Mouse (Mus musculus): ENCODE data around the gene Sertad4. TPM values are rescaled to one million over a fixed set of nuclear protein-coding genes. Genes with fewer than 3 reads are reported as not detected.

The Sertad4 gene
- total RNA-seq, 4 experiments from 2014 or later = 5.3 to 9.9 (median 6.5) TPM

DNA sequence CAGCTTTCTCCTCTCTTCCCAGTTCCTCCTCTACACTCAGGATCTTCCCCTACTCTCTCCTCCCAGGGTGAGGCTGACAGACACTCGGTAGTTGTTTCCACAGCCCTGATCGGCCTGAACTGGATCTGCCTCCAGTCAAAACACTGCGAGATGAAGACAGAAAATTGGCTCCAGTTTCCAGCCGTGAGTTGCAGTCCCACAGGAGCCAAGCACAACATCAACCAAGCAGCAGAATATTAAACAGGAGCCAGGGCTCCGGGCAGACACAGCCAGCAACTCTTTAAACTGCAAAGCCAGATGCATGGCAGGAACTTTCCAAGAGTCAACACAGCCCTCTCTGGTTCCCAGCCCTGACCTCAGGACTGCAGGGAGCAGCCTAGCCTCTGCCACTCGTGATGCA, 3.9 kb downstream of the Sertad4 start:
- DNase-seq = no peak

DNA sequence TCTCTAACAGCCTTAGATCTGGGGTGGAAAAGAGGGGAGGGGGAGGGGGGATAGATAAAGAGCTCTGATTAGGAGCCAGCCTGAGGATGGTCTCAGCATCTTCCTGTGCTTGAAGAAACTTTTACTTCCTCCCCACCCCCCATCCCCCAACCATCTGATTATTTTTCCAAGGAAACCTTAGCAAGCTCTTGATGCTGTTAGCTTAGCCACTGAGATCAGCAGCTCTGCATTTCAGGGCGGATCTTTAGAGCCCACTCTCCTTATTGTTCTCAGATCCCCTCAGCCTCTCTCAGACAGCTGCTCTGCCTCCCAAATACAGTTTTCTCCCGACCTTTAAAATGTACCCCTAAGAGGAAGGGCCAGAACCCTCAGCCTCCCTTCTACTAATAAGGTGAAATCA, 4.4 kb downstream of the Sertad4 start:
- no peak for DNase-seq

DNA sequence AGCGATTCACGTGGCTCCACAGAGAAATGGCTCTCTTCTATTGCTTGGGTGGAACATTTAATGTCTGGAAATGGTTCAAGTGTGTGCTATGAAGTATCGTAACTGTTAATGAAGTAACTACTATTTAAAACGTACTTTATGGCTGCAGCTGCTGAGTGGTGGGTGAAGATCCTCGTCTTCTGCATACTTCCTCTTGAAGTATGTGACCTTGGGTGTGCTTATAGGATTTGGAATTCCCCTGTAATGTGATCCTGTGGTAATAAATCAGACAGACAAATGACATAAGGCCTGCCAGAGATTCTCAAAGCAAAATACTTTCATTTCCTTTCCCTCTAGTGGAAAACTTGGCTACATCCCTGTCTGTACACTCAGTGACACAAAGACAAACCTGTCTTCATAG, 5.9 kb downstream of the Sertad4 start:
- no peak for DNase-seq

DNA sequence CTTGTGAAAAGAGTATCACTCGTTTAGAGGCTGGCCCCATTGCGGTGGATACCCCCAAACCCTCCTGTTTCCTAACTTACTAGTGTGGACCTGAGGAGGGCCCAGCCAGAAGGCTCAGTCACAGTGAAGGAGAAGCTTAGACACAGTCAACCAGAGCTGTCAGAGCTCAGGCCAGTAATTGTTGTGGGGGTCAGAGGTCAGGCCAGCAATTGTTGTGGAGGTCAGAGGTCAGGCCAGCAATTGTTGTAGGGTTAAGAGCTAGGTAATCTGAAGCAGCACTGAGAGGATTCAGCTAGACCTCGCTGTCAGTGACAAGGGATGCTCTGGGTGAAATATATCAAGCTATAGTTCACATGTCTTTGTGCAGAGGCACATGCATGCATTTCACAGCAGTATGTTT, 8.3 kb downstream of the Sertad4 start:
- DNase-seq = no peak

DNA sequence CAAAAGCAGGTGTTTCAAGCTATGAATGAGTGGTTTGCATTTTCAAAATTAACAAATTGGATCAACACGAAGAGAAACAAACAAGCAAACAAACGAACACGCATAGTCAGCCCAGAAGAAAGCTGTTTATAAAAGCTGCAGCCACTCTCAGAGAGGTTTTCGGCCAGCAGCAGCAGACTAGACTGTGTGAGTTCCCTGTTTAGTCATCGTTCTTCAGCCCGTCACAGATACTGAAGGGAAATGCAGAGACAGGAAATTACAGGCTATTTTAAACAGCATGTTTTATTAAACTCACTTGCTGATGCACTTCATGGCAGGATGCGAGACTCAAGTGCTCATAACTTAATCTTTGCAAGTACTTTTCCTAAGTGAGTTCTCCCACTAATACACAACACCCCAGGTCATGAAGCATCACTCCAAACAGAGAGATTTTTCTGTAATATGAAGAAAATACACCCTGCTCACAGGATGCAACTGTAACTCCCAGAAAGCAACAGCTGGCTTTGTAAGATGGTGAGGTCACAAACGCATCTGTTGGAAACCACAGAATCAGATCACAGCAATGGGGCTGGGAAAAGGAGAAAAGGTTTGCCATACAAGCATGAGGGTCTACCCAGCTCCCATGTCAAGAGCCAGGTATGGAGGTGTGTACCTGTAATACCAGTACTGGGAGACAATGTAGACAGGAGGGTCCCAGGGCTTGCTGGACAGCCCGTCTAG, 14.3 kb downstream of the Sertad4 start:
- no peak for DNase-seq

DNA sequence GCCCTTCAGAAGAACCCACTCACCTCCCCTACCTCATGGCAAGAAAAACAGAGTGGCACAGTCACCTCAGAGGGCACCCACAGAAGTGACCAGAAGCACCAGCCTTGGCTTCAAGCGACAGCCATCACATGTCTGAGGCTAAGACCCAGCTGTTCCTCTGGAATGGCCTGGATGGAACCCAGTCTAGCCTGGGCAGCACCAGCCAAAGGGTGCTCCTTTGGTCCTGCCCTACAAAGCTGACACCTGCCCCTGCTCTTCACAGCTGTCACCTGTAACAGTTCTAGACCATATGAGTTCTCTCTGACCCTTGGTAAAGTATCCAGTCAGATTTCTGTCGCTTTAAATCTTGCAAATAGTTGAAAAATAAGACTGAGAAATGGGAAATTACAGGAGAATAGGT, 14.9 kb downstream of the Sertad4 start:
- no peak for DNase-seq

DNA sequence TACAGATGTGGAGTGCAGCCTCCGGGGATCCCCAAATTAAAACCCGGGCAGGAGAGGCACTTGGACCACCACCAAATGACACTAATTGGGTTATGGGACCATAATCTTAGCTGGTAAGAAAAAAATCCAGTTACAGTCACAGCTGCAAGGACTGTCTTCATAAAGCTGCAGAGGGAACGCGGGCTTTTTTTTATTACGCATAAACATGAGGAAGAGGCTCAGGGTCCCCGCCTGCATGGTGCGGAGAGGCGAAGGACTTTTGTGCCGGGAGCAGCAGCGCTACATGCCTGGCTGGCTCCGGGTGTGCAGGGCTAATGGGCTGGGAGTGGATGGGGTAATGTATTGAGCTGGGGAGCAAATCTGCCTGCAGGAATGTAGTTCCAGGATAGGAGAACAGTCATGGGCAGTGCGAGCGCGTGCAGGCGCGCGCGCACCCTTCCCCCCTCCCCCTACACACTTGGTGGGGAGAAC, 20.3 kb downstream of the Sertad4 start:
- DNase-seq = no peak

DNA sequence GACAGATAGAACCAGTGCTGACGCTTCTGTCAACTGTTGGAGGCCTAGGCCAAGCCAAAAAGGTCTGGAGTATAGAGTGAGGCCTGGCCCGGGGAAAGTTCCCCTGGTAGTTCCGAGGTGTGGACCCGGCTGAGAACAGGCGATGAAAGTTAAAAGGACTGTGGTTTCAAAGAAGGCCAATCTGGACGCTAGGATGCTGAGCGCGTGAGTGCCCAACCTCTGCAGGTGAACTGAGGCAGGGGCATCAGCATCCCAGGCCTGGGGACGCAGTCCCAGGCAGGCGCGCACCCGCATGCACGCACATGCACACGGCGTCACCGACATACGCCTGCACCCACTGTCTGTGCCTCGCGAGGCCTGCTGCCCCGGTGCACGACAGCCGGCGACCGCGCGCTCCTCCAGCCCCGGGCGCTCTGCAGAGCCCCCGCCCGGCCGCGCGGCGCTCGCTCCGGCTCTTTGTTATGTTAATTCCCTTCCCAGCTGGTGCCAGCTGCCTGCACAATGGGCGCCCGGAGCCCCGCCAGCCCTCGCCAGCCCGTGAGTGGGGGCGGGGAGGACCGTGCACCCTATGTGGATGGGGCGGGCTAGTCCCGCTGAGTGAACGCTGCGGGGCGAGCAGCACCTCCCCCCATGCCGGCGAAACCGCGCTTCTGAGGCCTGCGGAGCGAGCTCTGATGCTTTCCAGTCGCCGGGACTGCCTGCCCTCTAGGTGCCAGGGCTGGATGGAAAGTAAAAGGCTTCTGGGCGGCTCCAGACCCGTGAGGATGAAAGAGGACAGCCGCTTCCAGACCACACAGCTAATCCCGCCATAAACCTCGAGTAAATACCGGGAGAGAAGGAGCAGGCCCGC, 21.0 kb downstream of the Sertad4 start:
- no peak for DNase-seq

DNA sequence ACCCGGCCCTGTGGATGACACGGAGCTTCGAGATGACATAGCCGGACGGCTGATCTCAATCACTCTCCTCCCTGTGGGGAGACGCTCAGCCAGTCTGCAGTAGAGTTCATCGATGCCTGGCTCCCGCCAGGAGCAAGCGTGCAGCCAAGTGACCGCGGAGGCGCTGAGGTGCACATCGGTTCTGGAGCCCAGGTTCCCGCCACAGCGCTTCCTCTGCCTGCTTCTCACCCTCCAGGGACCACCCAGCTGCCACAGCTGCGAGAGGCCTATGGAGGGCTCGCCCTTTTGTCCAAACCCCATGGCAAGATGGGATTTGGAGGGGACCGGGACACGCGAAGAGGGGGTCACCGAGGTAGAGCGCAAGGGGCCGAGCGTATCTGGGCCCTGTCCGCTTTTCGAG, 22.0 kb downstream of the Sertad4 start:
- DNase-seq = no peak

DNA sequence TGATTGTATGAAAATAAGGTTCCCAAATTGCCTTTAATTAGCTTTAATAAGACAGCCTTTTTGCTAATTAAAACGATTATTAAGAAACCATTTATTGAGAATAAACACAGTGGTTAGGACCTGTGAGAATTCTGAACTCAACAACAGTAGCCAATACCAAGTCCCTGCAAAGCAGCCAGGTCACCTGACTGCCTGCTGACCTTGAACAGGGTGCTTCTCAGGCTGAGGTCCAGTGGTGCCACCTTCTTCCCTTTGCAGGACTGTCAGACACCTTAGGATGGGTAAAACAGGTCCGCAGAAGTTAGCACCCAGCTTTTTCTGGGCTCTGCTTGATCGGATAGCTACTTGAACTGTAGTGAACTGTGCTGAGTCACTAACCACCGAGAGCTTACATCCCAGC, 22.5 kb downstream of the Sertad4 start:
- no peak for DNase-seq

DNA sequence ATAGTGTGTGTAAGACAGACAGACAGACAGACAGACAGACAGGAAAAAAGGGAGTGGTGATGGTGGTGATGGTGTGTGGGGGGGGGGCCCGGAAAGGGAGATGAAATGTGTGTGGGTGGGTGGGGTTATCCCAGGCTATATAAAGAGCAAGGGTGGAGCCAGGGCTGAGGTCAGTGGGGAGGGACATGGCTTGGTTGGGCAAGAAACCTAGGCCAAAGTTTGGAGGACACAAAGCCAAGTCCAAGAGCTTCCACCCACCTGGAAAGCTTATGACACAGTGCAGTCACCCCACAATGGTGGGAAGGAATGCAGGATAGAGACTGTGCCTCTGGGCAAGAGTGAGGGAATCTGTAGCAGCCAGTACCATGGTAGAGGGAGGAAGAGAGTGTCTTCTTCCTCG, 23.2 kb downstream of the Sertad4 start:
- DNase-seq = no peak

DNA sequence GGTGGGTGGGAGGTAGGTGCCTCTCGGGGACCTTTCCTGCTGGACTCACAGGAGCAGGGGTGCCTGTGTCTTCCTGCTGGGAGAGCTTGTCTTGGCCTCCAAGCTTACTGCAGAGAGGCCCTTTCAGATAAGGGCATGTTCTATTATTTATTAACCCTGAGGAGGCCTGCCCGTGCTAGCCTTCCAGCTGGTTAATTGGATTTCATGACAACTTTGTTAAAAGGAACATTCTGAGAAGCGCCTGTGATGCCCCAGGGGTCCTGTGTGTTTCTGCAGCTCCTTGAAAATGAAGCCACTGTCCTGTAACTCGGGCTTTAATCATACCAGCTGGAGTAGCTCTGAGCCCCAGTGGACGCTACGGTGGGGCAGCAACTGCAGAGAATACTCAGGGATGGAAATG, 25.1 kb downstream of the Sertad4 start:
- DNase-seq = no peak

DNA sequence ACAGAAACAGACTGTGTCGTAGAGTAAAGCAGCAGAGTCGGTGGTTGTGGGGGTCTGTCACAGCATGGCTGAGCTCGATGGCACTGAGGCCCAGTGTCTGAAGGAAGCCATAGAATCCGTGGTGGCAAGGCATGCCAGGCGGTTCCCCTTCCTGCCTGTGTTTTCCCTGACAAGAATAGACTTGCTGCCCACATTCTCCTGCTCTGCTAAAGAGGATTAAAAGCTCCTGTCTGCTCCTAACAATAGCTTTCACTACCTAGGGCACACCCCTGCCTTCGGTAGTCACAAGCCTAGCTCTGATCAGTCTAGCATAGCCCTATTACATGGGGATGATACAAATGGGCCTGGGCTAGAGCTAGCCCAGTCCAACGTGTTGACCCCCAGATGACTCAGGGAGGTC, 26.6 kb downstream of the Sertad4 start:
- DNase-seq = no peak

DNA sequence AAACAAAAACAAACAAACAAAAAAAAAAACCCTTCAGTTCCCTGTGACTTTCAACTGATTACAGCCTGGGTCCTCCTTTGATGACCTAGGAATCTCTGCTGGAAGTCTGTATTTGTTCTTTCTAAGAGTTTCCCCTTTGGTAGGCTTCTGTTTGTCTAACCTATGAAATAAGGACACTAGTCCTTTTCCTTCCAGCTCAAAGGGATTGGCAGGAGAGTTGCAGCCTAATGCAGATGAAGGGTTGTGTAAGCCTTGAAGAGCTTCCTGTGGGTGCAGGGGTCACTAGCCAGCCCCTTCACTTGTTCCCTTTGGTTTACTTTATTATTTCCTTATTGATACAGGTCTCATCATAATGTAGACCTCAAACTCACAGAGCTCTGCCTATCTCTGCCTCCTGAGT, 27.6 kb downstream of the Sertad4 start:
- DNase-seq = no peak

DNA sequence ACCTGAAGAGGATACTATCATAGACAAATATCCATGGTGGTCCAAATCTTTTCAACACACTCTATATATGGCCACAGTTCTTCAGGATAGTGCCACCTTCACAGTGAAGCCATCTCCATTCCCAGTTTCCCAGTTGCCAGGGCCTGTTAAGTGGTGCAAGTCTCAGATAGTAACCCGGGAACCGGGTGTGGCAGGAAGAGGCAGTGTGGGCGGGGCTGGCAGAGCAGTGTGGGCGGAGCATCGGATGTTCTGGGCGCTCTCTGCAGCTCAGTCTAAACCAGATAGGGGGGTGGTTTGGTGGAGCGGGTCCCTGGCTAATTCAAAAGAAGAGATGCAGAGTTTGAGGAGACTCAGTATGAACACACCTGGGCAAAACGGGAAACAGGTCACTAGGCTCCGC, 29.8 kb downstream of the Sertad4 start:
- no peak for DNase-seq

DNA sequence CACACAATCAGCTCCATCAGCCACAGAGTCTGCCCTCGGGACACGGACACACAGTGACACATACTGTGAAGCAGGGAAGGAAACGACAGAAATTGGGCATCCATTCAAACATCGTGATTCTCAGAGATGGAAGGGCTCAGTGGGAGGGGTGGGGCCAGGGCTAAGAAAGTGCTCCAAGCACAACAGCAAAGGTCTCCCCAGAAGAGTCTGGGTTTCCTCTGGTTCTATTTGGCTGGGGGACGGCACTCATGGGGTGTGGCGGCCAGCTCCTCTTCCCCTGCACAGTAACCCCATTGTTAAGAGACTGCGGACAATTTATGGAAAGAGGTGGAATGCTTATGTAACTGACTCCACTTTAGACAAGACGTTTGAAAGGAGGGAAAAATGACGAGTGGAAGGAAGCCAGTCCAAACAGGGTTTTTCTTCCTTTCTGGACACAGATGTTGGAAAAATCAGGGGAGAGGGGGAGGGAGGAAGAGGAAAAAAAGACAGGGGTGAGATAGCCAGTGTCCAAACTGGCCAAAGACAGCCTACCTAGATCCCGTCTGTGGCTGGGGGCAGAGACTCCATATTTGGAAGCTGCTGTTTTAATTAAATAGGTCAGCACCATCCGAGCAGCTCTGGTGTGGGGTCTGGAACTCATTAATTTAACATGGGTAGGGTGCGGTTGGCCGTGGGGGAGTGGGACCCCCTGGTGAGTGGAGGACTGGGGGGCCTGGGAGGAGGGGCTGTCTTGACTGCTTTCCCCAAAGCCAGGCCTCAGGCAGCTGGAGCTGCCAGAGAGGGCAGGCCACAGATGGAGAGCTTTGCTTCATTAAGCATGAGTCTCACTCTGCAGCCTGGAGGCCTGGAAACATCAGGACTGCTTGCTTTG, 32.7 kb downstream of the Sertad4 start:
- no peak for DNase-seq

DNA sequence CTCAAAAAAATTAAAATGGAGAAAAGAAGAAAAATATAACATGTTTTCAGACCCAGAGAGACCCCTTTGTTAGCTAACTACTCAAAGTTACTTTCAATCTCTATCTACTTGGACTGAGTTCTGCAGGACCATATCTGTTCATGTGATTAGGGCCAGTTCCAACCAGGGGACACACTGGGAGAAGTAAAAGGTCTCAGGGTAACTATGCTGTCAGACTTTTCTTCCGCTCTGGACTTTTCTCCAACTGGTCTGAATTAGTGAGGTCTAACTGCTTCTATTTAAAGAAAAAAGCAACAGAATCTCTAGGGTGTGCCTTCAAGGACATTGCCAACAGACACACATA, 33.3 kb downstream of the Sertad4 start:
- no peak for DNase-seq

DNA sequence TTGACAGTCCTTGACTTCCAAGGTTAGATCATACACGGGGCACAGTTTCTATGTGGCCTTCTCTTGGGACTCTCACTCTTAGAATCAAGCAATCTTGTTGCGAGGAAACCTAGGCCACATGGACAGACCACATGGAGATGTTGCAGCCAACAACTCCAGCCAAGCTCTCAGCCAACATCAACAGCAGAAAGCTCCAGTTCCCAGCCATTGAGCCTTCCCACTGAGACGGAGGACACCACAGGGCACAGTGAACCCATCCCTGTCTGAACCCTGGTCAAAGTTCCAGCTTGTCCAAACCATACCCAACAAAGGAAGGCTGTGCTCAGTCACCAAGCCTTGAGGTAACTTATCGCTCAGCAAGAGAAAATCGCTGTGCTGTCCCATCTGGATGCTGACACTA, 37.2 kb downstream of the Sertad4 start:
- no peak for DNase-seq

DNA sequence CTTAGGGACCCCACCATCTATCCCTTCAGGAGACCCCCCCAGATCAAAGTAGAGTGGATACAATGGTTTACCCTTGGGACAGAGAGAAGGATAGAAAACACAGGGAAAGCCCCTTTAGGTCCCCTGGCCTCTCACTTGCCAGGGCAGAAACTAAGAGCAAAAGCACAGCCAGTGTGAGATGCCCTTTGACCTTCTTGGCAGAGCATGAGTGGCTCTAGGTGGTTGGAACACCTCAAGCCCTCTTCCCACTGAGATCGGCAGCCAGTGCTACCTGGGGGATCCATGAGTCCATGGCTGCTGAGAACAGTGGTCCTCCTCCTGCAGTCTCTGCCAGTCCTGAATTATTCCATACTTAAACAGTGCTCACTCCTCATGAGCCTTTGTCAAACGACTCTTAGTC, 39.8 kb downstream of the Sertad4 start:
- no peak for DNase-seq

DNA sequence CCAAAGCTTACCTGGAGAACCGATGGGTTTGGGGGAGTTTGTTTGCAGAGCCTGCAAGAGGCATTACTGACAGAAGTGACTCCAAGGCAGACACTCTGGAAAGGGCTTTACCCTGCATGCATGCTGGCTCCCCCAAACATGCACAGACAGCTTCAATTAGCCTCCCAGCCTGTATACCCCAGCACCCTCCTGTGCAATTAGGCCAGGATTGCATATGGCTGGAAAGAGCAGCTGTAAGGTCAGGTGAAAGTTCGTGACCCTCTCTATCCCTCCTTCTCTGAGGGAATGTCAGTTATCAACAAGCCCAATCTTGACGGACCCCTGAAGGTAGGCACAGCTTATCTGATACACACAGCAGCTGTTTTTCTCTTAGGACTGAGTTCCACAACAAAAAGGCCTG, 40.9 kb downstream of the Sertad4 start:
- DNase-seq = no peak

DNA sequence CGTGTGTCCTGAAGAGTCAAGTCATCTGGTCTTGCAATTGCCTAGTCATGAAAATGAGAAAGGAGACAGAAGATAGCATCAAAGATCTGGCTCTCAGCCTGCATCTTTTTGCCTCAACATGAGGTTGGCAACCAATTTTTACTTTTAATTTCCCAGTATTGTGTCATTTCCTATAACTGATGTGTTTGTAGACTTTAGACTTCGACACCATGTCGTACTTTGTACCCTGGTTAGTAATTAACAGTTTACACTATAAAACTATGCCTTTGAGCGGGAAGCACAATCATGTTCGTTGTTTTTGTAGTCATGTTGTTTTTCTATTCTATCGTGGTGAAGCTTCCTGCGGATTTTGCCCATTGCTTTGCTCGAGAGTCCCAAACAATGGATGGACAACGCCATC, 42.8 kb downstream of the Sertad4 start:
- no peak for DNase-seq

DNA sequence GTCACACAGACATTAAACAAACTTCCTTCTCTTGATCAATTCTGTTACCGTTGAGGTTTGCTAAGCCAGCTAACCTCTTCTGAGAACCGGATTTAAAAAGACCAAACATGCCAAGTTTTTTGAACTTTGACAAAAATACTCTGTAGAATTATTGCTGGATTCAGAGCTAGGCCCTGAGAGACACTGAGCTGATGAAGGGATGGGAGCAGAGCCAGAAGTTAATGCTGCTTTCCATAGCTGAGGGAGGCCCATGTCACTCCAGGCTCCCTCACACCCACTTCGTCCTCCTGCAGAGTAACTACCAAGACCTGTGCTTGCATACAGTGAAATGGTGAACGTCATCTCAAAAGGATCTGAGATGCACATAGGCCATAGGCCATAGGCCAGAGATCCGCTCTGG, 43.3 kb downstream of the Sertad4 start:
- no peak for DNase-seq

All from adrenal gland, adult 8-10 months (tissue).